Mouse (Mus musculus) left cerebral cortex, postnatal 4 days (tissue): ENCODE results near the gene Gm20458. TPM values are rescaled to one million over a fixed set of nuclear protein-coding genes. Genes with fewer than 3 reads are reported as not detected.

Experiments used
- DNase-seq: peaks from one replicate; pipeline ENCODE4 v3.0.0-alpha.2; 2022
- intact Hi-C: fragments of 180-260 bp; cut with DNase I; formaldehyde crosslinking; loops from one replicate; pipeline ENCODE4 v1.15.1; 2025
- total RNA-seq, 2 experiments: library from RNA; stranded (reverse); gene quantifications; 2 replicates each; pipeline ENCODE4 v1.2.3; 2021

The Gm20458 gene
- total RNA-seq, 2 experiments from 2014 or later = 2.9 TPM; not detected in 1

- intact Hi-C loops = no loop called here
- DNase-seq = peak; percentile 34
Observed at GRCm38 (mm10) chr2:164520782-164521181, 60.0 kb downstream of the Gm20458 start.

- no peak for DNase-seq
- intact Hi-C loops = no loop called here
Observed at GRCm38 (mm10) chr2:164521841-164522240, 61.1 kb downstream of the Gm20458 start.

- intact Hi-C loops = no loop called here
- no peak for DNase-seq
Observed at GRCm38 (mm10) chr2:164522280-164522679, 61.5 kb downstream of the Gm20458 start.

- peak; percentile 57 for DNase-seq
- intact Hi-C loops = no loop called here
Observed at GRCm38 (mm10) chr2:164523301-164523773, 62.6 kb downstream of the Gm20458 start.

- DNase-seq = no peak
- intact Hi-C loops = no loop called here
Observed at GRCm38 (mm10) chr2:164528557-164528956, 67.8 kb downstream of the Gm20458 start.

GRCm38 (mm10) chr2:164531169-164531568, 70.4 kb downstream of the Gm20458 start:
- DNase-seq = peak; percentile 77
- intact Hi-C loops = loop anchor here (10.0 kb wide), 1 partner anchor 116 kb away; no protein-coding TSS in a partner anchor

GRCm38 (mm10) chr2:164534315-164534714, 73.5 kb downstream of the Gm20458 start:
- intact Hi-C loops = loop anchor here (10.0 kb wide), 1 partner anchor 120 kb away; no protein-coding TSS in a partner anchor
- no peak for DNase-seq

GRCm38 (mm10) chr2:164537003-164537402, 76.2 kb downstream of the Gm20458 start:
- DNase-seq = no peak
- intact Hi-C loops = loop anchor here (10.0 kb wide), 1 partner anchor 122 kb away; no protein-coding TSS in a partner anchor

Other genes with a start within 250 kb of the Gm20458 start
- gene Wfdc15b, start 239.3 kb upstream of the Gm20458 start, total RNA-seq = not detected
- not detected for gene Svs2, start 222.5 kb upstream of the Gm20458 start, total RNA-seq
- not detected for gene Svs3b, start 204.3 kb upstream of the Gm20458 start, total RNA-seq
- gene Svs4, start 182.5 kb upstream of the Gm20458 start, total RNA-seq = not detected
- not detected for gene Svs3a, start 171.7 kb upstream of the Gm20458 start, total RNA-seq
- not detected for gene Svs6, start 144.2 kb upstream of the Gm20458 start, total RNA-seq
- not detected for gene Svs5, start 128.2 kb upstream of the Gm20458 start, total RNA-seq
- under 1 TPM in 1 of 2 experiments, not detected in 1; 0.94 TPM for gene Slpi, start 71.9 kb upstream of the Gm20458 start, total RNA-seq
- under 1 TPM; 0.24 to 0.40 TPM for gene Rbpjl, start 57.8 kb upstream of the Gm20458 start, total RNA-seq
- 1 to 10 TPM; 9.6 to 9.8 TPM for gene Matn4, start 55.8 kb upstream of the Gm20458 start, total RNA-seq
- 10 to 100 TPM in 1 of 2 experiments, 1 to 10 TPM in 1; 9.6 to 12.6 TPM for gene Sdc4, start 17.1 kb upstream of the Gm20458 start, total RNA-seq
- gene Sys1, start 4.0 kb upstream of the Gm20458 start, total RNA-seq = 10 to 100 TPM; 42.5 to 45.8 TPM
- gene Trp53tg5, start 12.8 kb downstream of the Gm20458 start, total RNA-seq = not detected
- 10 to 100 TPM; 32.6 to 33.5 TPM for gene Dbndd2, start 25.1 kb downstream of the Gm20458 start, total RNA-seq
- 100 to 1,000 TPM; 109 to 113 TPM for gene Pigt, start 36.6 kb downstream of the Gm20458 start, total RNA-seq
- 1 to 10 TPM in 1 of 2 experiments, not detected in 1; 2.1 TPM for gene Wfdc2, start 101.4 kb downstream of the Gm20458 start, total RNA-seq
- gene Spint3, start 112.5 kb downstream of the Gm20458 start, total RNA-seq = not detected
- not detected for gene Wfdc6a, start 124.5 kb downstream of the Gm20458 start, total RNA-seq
- gene Eppin, start 132.6 kb downstream of the Gm20458 start, total RNA-seq = not detected
- gene Wfdc6b, start 152.6 kb downstream of the Gm20458 start, total RNA-seq = under 1 TPM in 1 of 2 experiments, not detected in 1; 0.40 TPM
- not detected for gene Wfdc8, start 152.7 kb downstream of the Gm20458 start, total RNA-seq
- gene Wfdc16, start 177.8 kb downstream of the Gm20458 start, total RNA-seq = not detected
- not detected for gene Wfdc10, start 195.1 kb downstream of the Gm20458 start, total RNA-seq
- gene Wfdc9, start 195.6 kb downstream of the Gm20458 start, total RNA-seq = not detected
- gene Wfdc11, start 213.1 kb downstream of the Gm20458 start, total RNA-seq = not detected
- gene Wfdc13, start 224.1 kb downstream of the Gm20458 start, total RNA-seq = not detected
- not detected for gene Spint4, start 237.5 kb downstream of the Gm20458 start, total RNA-seq